Mouse (Mus musculus): ENCODE data around the gene Add2.

Gene Add2

GRCm38 (mm10) chr6:86048509-86048908 lies 20.0 kb downstream of the Add2 start:
- DNase-seq (ENCODE audit: low spot score in 2 of 2): no peak

- no peak for DNase-seq (ENCODE audit: low spot score in 2 of 2)
Observed at GRCm38 (mm10) chr6:86050586-86051268, 22.2 kb downstream of the Add2 start.

GRCm38 (mm10) chr6:86052032-86052459 lies 23.6 kb downstream of the Add2 start:
- no peak for DNase-seq (ENCODE audit: low spot score in 2 of 2)

GRCm38 (mm10) chr6:86052556-86052955 lies 24.1 kb downstream of the Add2 start:
- no peak for DNase-seq (ENCODE audit: low spot score in 2 of 2)

GRCm38 (mm10) chr6:86053099-86053498 lies 24.6 kb downstream of the Add2 start:
- DNase-seq (ENCODE audit: low spot score in 2 of 2): no peak

GRCm38 (mm10) chr6:86053594-86053993 lies 25.1 kb downstream of the Add2 start:
- no peak for DNase-seq (ENCODE audit: low spot score in 2 of 2)

GRCm38 (mm10) chr6:86058475-86058874 lies 30.0 kb downstream of the Add2 start:
- no peak for DNase-seq (ENCODE audit: low spot score in 2 of 2)

- DNase-seq (ENCODE audit: low spot score in 2 of 2): no peak
Observed at GRCm38 (mm10) chr6:86059151-86059853, 30.8 kb downstream of the Add2 start.

- no peak for DNase-seq (ENCODE audit: low spot score in 2 of 2)
Observed at GRCm38 (mm10) chr6:86060170-86060569, 31.7 kb downstream of the Add2 start.

GRCm38 (mm10) chr6:86062226-86062625 lies 33.7 kb downstream of the Add2 start:
- no peak for DNase-seq (ENCODE audit: low spot score in 2 of 2)

GRCm38 (mm10) chr6:86062684-86063083 lies 34.2 kb downstream of the Add2 start:
- no peak for DNase-seq (ENCODE audit: low spot score in 2 of 2)

- no peak for DNase-seq (ENCODE audit: low spot score in 2 of 2)
Observed at GRCm38 (mm10) chr6:86064318-86065016, 36.0 kb downstream of the Add2 start.

GRCm38 (mm10) chr6:86066727-86067126 lies 38.2 kb downstream of the Add2 start:
- no peak for DNase-seq (ENCODE audit: low spot score in 2 of 2)

- no peak for DNase-seq (ENCODE audit: low spot score in 2 of 2)
Observed at GRCm38 (mm10) chr6:86067145-86067544, 38.7 kb downstream of the Add2 start.

GRCm38 (mm10) chr6:86069009-86069408 lies 40.5 kb downstream of the Add2 start:
- no peak for DNase-seq (ENCODE audit: low spot score in 2 of 2)

- DNase-seq (ENCODE audit: low spot score in 2 of 2): no peak
Observed at GRCm38 (mm10) chr6:86069856-86070255, 41.4 kb downstream of the Add2 start.

- no peak for DNase-seq (ENCODE audit: low spot score in 2 of 2)
Observed at GRCm38 (mm10) chr6:86070277-86070676, 41.8 kb downstream of the Add2 start.

- no peak for DNase-seq (ENCODE audit: low spot score in 2 of 2)
Observed at GRCm38 (mm10) chr6:86073882-86074281, 45.4 kb downstream of the Add2 start.

GRCm38 (mm10) chr6:86074538-86075204 lies 46.2 kb downstream of the Add2 start:
- no peak for DNase-seq (ENCODE audit: low spot score in 2 of 2)

GRCm38 (mm10) chr6:86076525-86076924 lies 48.0 kb downstream of the Add2 start:
- no peak for DNase-seq (ENCODE audit: low spot score in 2 of 2)

- peak; percentile 50 to 72 for DNase-seq (ENCODE audit: low spot score in 2 of 2)
Observed at GRCm38 (mm10) chr6:86077880-86078279, 49.4 kb downstream of the Add2 start.

GRCm38 (mm10) chr6:86078361-86079010 lies 50.0 kb downstream of the Add2 start:
- no peak for DNase-seq (ENCODE audit: low spot score in 2 of 2)
